Mouse (Mus musculus): ENCODE data around the gene Sprr2d.

DNA sequence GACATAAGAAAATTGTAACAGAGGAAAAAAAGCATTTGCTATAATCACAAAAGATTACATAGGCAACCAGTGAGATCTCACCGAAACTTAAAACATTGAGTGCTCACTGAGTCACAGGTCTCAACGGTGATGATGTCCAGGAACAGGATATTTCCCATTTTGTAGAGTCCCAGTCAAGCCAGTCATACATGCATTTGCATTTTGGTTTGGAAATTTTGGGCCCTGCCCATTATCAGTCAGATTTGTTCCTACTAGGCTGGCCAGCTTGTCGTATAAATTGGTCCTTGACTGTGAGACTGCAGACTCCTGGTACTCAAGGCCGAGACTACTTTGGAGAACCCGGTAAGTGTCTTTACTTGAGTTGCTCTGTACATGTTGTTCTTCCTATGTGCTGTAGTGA, at the start of gene Sprr2d:
- TF ChIP-seq CTCF (conservative IDR thresholded peaks at IDR 0.05; ENCODE audit: insufficient read depth, insufficient read length, low read depth, low read length) (no peak), POLR2A (IDR thresholded peaks at IDR 0.05; ENCODE audit: low read depth, low read length) (no peak)
